Mouse (Mus musculus): ENCODE measurements around the gene Apoa1. TPM values are rescaled to one million over a fixed set of nuclear protein-coding genes. Genes with fewer than 3 reads are reported as not detected.

Apoa1 gene
- polyA plus RNA-seq, 1 experiment = not detected

DNA sequence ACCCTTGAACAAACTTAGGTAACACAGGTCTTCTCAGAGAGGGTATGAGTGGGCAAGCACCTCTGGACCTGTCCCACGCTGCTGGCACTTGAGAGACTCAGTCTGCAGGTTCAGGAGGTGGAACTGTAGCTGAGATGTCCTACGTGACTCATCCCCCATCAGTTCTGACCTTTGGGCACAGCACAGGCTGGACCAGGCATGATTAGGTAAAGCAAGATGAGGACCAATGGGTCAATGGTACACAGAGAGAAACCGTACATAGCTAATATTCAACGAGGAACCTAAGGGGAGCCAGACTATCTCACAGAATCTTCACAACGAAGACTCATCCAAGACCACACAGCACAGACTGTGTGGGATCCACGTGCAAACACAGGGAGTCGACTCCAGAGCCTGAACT is 10.5 kb downstream of the Apoa1 start:
- 92% methylated on average over 7 of the region's 7 CpGs for WGBS
- TF ChIP-seq CTCF (IDR thresholded peaks at IDR 0.05; ENCODE audit: insufficient read depth, low read depth, low read length) = no peak
- no peak for TF ChIP-seq POLR2A (IDR thresholded peaks at IDR 0.05; ENCODE audit: insufficient read depth, low read depth, low read length)
- Histone ChIP-seq H3K4me3 (ENCODE audit: insufficient read depth, low read depth, low read length) (no peak overlapping the region), H3K4me1 (ENCODE audit: control insufficient read depth, insufficient read depth, low read length) (no peaks in the 10 kb centered on the region), H3K27ac (ENCODE audit: insufficient read depth, low read depth, low read length) (no peak overlapping the region)

DNA sequence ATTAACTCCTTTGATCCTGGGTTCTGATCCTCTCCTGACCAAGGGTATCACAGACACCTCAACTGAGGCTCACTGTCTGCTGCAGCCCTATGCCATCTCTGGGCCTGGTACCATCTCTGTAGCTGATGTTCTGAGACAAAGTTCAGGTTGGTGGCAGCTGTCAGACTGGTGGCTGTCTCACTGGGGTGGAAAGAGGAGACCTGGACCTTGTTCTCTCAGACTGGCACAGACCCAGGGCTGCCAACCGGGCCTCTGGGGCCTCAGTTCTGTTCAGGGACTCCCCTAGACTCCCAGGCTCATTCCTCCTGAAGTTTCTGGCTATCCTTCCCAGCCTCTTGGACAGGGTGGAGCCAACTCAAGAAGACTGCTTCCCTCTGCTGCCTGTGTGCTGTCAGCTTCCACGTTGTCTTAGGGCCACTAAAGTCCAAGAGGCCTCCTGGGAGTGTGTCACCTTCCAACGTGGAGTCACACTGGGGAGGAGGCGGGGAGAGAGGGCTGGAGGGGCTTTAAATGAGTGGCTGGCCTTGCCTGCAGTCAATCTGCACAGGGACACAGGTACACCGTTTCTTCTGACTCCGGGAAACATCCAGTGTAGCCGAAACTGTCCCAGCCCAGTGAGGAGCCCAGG is 12.3 kb downstream of the Apoa1 start, which contains the start of gene Apoa4:
Gene Apoa4 (plus strand): TSS at position 171 of the 628 bp plus-strand sequence.
- H3K27ac ChIP-seq (ENCODE audit: insufficient read depth, low read depth, low read length) = no peak within 1 kb of the TSS
- 77% methylated on average over 7 of the region's 7 CpGs for WGBS
- TF ChIP-seq CTCF (IDR thresholded peaks at IDR 0.05; ENCODE audit: insufficient read depth, low read depth, low read length) = no peak
- TF ChIP-seq POLR2A (IDR thresholded peaks at IDR 0.05; ENCODE audit: insufficient read depth, low read depth, low read length) = no peak
- H3K4me3 ChIP-seq (ENCODE audit: insufficient read depth, low read depth, low read length) = no peak within 1 kb of the TSS
- no peaks in the 10 kb centered on the region for H3K4me1 ChIP-seq (ENCODE audit: control insufficient read depth, insufficient read depth, low read length)

DNA sequence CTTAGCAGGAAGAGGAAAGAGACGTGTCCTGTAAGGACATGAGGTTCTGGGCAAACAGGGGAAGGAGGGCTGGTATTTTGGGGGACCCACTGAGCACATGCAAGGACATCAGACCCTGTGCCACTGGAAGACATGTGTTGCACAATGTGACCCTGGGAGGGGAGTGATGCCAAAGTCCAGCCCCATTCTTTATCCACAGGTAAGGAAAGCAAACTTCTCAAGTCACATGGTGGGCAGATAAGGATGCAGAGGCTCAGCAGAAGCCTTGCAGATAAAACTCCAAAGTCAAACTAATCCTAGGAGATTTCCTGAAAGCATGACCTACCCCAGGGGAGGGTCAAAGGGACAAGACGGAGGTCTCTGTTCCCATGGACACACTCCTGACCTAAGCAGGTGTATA is 13.4 kb downstream of the Apoa1 start:
- H3K27ac ChIP-seq (ENCODE audit: insufficient read depth, low read depth, low read length) = no peak overlapping the region
- no peak overlapping the region for H3K4me3 ChIP-seq (ENCODE audit: insufficient read depth, low read depth, low read length)
- no peaks in the 10 kb centered on the region for H3K4me1 ChIP-seq (ENCODE audit: control insufficient read depth, insufficient read depth, low read length)
- 91% methylated on average over 2 of the region's 2 CpGs for WGBS
- TF ChIP-seq POLR2A (IDR thresholded peaks at IDR 0.05; ENCODE audit: insufficient read depth, low read depth, low read length) (no peak), CTCF (IDR thresholded peaks at IDR 0.05; ENCODE audit: insufficient read depth, low read depth, low read length) (no peak)

DNA sequence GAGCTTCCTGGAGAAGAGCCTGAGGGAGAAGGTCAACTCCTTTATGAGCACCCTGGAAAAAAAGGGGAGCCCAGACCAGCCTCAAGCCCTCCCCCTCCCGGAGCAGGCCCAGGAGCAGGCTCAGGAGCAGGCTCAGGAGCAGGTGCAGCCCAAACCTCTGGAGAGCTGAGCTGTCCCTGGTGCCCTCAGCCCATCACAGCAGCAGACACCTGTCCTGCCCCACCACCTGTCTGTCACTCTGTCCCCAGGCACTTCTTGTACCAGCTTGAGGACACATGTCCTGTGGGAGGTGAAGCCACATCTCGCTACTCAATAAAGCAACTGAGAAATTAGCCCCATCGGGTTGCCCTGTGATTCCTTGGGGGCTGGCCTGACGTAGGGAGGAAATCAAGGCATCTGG is 14.7 kb downstream of the Apoa1 start:
- Histone ChIP-seq H3K4me1 (ENCODE audit: control insufficient read depth, insufficient read depth, low read length) (no peaks in the 10 kb centered on the region), H3K4me3 (ENCODE audit: insufficient read depth, low read depth, low read length) (no peak overlapping the region), H3K27ac (ENCODE audit: insufficient read depth, low read depth, low read length) (no peak overlapping the region)
- 73% methylated on average over 4 of the region's 4 CpGs for WGBS
- TF ChIP-seq CTCF (IDR thresholded peaks at IDR 0.05; ENCODE audit: insufficient read depth, low read depth, low read length) (no peak), POLR2A (IDR thresholded peaks at IDR 0.05; ENCODE audit: insufficient read depth, low read depth, low read length) (no peak)

DNA sequence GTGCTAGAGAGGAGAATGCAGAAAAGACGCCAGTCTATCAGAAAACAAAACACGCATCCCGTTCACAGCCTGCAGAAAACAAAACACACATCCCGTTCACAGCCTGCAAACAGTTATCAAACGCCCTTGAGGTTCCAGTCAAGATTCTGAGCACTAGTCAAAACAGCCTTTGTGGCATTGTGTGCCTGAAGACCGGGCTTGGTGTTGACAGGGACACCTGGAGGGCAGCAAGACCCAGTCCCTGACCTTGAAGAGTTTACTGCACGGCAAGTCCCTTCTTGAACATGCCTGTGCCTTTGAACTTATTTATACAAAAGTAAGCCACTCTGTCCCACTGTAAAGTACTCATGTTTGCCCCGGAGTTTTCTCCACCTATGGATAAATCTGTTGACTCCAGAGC is 15.2 kb downstream of the Apoa1 start:
- TF ChIP-seq POLR2A (IDR thresholded peaks at IDR 0.05; ENCODE audit: insufficient read depth, low read depth, low read length) (no peak), CTCF (IDR thresholded peaks at IDR 0.05; ENCODE audit: insufficient read depth, low read depth, low read length) (no peak)
- Histone ChIP-seq H3K27ac (ENCODE audit: insufficient read depth, low read depth, low read length) (no peak overlapping the region), H3K4me1 (ENCODE audit: control insufficient read depth, insufficient read depth, low read length) (no peaks in the 10 kb centered on the region), H3K4me3 (ENCODE audit: insufficient read depth, low read depth, low read length) (no peak overlapping the region)
- 56% methylated on average over 8 of the region's 8 CpGs for WGBS

DNA sequence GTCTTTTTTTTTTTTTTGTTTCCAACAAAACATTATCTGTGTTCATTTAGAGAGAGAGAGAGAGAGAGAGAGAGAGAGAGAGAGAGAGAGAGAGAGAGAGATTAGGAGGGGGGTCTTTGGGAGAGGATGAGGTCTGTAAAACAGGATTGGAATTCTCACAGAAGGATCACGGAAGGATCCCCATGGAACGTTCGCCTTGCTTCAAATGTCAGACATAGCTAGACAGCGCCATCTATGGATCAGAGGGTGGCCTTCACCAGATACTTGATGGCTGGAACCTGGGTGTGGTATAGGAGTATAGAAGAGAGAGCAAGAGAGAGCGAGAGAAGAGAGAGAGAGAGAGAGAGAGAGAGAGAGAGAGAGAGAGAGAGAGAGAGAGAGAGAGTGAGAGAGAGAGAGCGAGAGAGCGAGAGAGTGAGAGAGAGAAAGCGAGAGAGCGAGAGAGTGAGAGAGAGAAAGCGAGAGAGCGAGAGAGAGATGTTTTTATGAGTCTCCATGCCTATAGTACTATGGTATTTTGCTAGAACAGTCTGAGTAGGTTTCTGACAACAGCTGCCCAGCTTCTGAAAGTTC is 18.5 kb downstream of the Apoa1 start:
- WGBS = 29% methylated on average over 11 of the region's 11 CpGs
- TF ChIP-seq CTCF (IDR thresholded peaks at IDR 0.05; ENCODE audit: insufficient read depth, low read depth, low read length) (peak; percentile 16; the same call in 1 of the 2 replicates), POLR2A (IDR thresholded peaks at IDR 0.05; ENCODE audit: insufficient read depth, low read depth, low read length) (no peak)

DNA sequence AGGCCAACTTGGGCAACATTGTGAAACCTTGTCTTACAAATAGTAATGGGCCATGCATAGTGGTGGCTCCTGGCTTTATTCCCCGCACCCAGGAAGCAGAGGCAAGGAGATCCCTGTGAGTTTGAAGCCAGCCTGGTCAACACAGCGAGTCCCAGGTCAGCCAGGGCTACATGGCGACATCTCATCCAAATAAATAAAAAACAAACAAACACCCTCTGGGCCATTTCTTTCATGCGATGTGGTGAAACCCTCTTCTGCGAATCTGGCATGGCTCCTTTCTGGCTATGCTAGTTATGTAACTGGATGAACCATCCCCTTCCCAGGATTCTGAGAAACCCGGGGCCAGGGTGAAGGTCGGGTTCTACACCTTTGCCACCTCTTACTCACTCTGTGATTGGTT is 27.8 kb downstream of the Apoa1 start:
- Histone ChIP-seq H3K4me3 (ENCODE audit: insufficient read depth, low read depth, low read length) (no peak overlapping the region), H3K27ac (ENCODE audit: insufficient read depth, low read depth, low read length) (no peak overlapping the region), H3K4me1 (ENCODE audit: control insufficient read depth, insufficient read depth, low read length) (no peaks in the 10 kb centered on the region)
- WGBS = 91% methylated on average over 7 of the region's 7 CpGs
- no peak for TF ChIP-seq CTCF (IDR thresholded peaks at IDR 0.05; ENCODE audit: insufficient read depth, low read depth, low read length)
- TF ChIP-seq POLR2A (IDR thresholded peaks at IDR 0.05; ENCODE audit: insufficient read depth, low read depth, low read length) = no peak

More for the DNA sequence above, 18.5 kb downstream of the Apoa1 start:
- H3K4me3 ChIP-seq (ENCODE audit: insufficient read depth, low read depth, low read length) = no peak overlapping the region
- H3K27ac ChIP-seq (ENCODE audit: insufficient read depth, low read depth, low read length) = no peak overlapping the region
- no peaks in the 10 kb centered on the region for H3K4me1 ChIP-seq (ENCODE audit: control insufficient read depth, insufficient read depth, low read length)

DNA sequence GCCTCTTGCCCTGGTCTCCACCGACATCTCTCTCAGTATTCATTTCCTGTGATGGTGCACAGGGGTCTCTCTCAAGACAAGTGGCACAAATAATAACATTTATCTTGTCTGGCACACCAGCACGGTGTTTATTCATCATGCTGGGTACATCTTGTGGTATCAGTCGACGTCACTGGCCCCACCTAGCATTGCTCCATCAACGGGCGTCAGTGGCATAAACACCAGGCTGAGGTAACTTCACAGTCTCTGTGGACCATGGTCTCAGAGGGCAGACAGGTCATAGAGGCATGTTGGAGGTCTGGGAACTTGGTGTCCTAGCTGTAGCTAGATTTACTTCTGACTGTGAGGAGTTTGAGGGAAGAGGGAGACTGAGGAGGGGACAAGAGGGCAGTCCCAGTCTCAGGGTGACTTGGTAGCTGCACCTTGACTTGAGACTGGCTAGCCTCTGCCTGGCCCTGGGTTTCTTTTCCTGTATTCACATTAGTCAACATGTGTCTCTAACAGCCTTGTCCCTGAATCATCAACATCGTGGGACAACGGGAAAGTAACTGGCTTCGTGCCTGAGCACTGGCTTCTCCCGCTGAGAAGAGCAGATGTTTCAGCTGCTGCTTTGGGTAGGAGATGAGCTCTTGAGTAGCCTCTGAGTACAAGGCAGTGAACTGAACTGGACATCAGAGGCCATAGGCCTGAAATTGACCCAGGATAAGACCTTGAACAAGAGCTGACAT is 28.4 kb downstream of the Apoa1 start:
- 83% methylated on average over 10 of the region's 10 CpGs for WGBS
- H3K4me1 ChIP-seq (ENCODE audit: control insufficient read depth, insufficient read depth, low read length) = no peaks in the 10 kb centered on the region
- H3K27ac ChIP-seq (ENCODE audit: insufficient read depth, low read depth, low read length) = no peak overlapping the region
- H3K4me3 ChIP-seq (ENCODE audit: insufficient read depth, low read depth, low read length) = no peak overlapping the region
- no peak for TF ChIP-seq POLR2A (IDR thresholded peaks at IDR 0.05; ENCODE audit: insufficient read depth, low read depth, low read length)
- no peak for TF ChIP-seq CTCF (IDR thresholded peaks at IDR 0.05; ENCODE audit: insufficient read depth, low read depth, low read length)

DNA sequence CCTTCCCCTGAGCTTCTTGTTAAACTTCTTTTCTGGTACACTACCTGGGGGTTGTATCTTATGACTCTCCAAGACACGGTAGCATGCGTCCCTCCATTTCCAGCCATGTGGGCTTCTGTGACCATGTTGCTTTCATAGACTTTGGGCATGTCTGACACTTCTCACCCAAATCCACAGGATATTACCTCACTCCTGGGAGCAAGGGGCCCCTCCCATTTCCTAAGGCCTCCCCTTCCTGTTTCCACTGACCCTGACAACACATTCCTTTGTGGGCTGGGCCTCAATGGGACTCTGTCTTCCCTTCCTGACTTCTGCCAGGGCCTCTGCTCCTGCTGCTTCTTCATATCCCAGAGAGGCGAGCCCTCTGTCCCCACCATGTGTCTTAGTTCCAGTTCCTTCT is 29.2 kb downstream of the Apoa1 start:
- TF ChIP-seq POLR2A (IDR thresholded peaks at IDR 0.05; ENCODE audit: insufficient read depth, low read depth, low read length) = no peak
- no peak for TF ChIP-seq CTCF (IDR thresholded peaks at IDR 0.05; ENCODE audit: insufficient read depth, low read depth, low read length)
- WGBS = 96% methylated on average over 3 of the region's 3 CpGs
- Histone ChIP-seq H3K27ac (ENCODE audit: insufficient read depth, low read depth, low read length) (no peak overlapping the region), H3K4me1 (ENCODE audit: control insufficient read depth, insufficient read depth, low read length) (no peaks in the 10 kb centered on the region), H3K4me3 (ENCODE audit: insufficient read depth, low read depth, low read length) (no peak overlapping the region)

Measured in olfactory bulb, adult 2 months (tissue).